Mouse (Mus musculus) neural tube, embryonic 15.5 days (tissue): Measurements from ENCODE around the gene Ppp1r12a. TPM values are rescaled to one million over a fixed set of nuclear protein-coding genes. Genes with fewer than 3 reads are reported as not detected.

ENCODE experiments used
- ATAC-seq: fragments of 200-750 bp; cut with Nextera tagmentation; 2 replicates; pipeline ENCODE4 v1.8.0; 2017; ENCODE audit warnings: mild to moderate bottlenecking, moderate TSS enrichment, moderate library complexity; ENCODE audit not compliant: low FRiP score
- H3K27ac ChIP-seq: fragments of 300-500 bp; sonication (generic); replicated peaks from 2 replicates; pipeline ENCODE4 v1.5.1; 2015; ENCODE audit warnings: mild to moderate bottlenecking, inconsistent platforms
- H3K27me3 ChIP-seq: fragments of 300-500 bp; sonication (generic); replicated peaks from 2 replicates; pipeline ENCODE4 v1.6.1; 2015; ENCODE audit warnings: inconsistent platforms
- H3K36me3 ChIP-seq: fragments of 300-500 bp; sonication (generic); 2 replicates; pipeline ENCODE4 v1.6.1; 2015; ENCODE audit warnings: inconsistent platforms
- H3K4me1 ChIP-seq: fragments of 300-500 bp; sonication (generic); 2 replicates; pipeline ENCODE4 v1.6.1; 2015; ENCODE audit warnings: inconsistent platforms
- H3K4me2 ChIP-seq: fragments of 300-500 bp; sonication (generic); 2 replicates; pipeline ENCODE4 v1.6.1; 2015; ENCODE audit warnings: inconsistent platforms, mild to moderate bottlenecking, moderate library complexity
- H3K4me3 ChIP-seq: fragments of 300-500 bp; sonication (generic); replicated peaks from 2 replicates; pipeline ENCODE4 v1.5.1; 2015; ENCODE audit warnings: mild to moderate bottlenecking, inconsistent platforms
- H3K9ac ChIP-seq: fragments of 300-500 bp; sonication (generic); replicated peaks from 2 replicates; pipeline ENCODE4 v1.6.1; 2015; ENCODE audit warnings: mild to moderate bottlenecking, inconsistent platforms
- H3K9me3 ChIP-seq: fragments of 300-500 bp; sonication (generic); replicated peaks from 2 replicates; pipeline ENCODE4 v1.6.1; 2016; ENCODE audit warnings: inconsistent platforms
- WGBS: fragments of 180-500 bp; shearing (Covaris S2); methylation state at CpG from one replicate; pipeline ENCODE4 v1.1.7; 2015; ENCODE audit warnings: mixed read lengths; 5-methylcytosine and 5-hydroxymethylcytosine counted together
- polyA plus RNA-seq: library from polyadenylated mRNA; unstranded; fragments of >200 nt; fragmentation: Nextera tagmentation; extraction: Ambion mirVana; gene quantifications from 2 replicates; pipeline ENCODE4 v1.2.1, GENCODE M21; 2015

Ppp1r12a gene
- polyA plus RNA-seq, 1 experiment from 2014 or later = 63.4 TPM

DNA sequence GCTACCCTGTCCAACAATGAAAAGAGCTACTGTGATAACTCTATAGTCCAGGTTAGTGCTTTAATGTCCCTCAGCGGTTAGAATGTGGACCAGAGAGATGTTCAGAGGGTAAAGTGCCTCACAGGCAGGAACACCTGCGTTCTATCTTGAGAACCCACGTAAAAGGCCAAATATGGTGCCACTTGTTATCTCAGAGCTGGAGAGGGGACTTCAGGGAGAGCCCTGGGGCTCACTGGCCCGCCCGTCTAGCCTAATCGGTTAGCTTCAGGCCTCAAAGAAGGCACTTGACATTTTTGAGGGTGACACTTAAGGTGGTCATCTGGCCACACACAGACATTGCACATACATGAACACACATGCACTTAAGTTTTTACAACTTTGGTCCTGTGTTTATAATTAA is 120.4 kb downstream of the Ppp1r12a start:
- WGBS = 94% methylated on average over 6 of the region's 6 CpGs

DNA sequence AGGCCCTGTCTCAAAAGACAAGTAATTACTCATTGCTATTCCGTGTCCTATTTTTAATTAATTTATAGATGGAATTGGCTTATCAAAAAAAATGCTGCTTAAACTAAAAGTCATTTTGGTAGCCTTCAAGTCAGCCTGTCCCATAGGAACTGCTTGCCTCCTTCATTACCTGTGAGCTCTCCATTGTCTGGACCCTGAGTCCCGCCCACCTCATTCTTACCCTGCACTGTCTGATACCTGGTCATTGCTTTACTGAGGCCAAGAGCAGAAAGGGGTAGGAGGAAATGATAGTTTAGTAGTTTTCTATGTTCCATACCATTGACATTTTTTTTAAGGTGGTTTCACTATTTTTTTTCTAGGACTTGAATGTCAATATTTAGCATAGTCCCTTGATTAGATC is 121.4 kb downstream of the Ppp1r12a start:
- no peaks in the 10 kb centered on the region for H3K27me3 ChIP-seq
- no peak overlapping the region for H3K9ac ChIP-seq
- H3K4me1 ChIP-seq = peaks cover 5% of the 10 kb centered on the region; the same call in 1 of the 2 replicates
- WGBS = 90% methylated on average over 2 of the region's 2 CpGs
- H3K27ac ChIP-seq = peak overlapping the region; percentile 66
- H3K4me3 ChIP-seq = no peak overlapping the region
- ATAC-seq = no peak
- no peak overlapping the region for H3K4me2 ChIP-seq
- H3K9me3 ChIP-seq = no peaks in the 10 kb centered on the region
- peaks cover 8% of the 10 kb centered on the region for H3K36me3 ChIP-seq

More for the DNA sequence above, 120.4 kb downstream of the Ppp1r12a start:
- Histone ChIP-seq H3K4me2 (no peak overlapping the region), H3K4me1 (peaks cover 5% of the 10 kb centered on the region; the same call in 1 of the 2 replicates), H3K9ac (no peak overlapping the region), H3K27me3 (no peaks in the 10 kb centered on the region), H3K36me3 (peaks cover 15% of the 10 kb centered on the region), H3K4me3 (no peak overlapping the region), H3K27ac (no peak overlapping the region), H3K9me3 (no peaks in the 10 kb centered on the region)
- no peak for ATAC-seq

DNA sequence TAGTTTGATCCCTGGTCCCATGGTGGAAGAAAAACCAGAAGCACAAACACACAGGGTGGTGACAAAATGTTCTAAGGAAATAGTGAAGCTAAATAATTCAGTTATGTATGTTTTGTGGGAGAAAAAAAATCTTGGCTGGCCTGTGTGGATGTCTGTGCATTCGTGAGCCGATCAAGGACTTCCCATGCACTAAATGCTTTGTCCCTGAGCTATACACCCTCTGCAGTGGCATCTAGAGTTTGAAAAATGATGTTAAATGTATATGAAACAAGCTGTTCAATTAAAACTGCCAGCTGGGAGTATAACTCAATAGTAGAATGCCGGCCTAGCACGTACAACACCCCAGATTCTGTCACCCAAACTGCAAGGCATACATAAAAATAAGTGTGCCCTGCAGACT is 121.8 kb downstream of the Ppp1r12a start:
- Histone ChIP-seq H3K9me3 (no peaks in the 10 kb centered on the region), H3K4me2 (no peak overlapping the region), H3K9ac (no peak overlapping the region), H3K4me1 (peaks cover 5% of the 10 kb centered on the region; the same call in 1 of the 2 replicates), H3K36me3 (peaks cover 8% of the 10 kb centered on the region), H3K27me3 (no peaks in the 10 kb centered on the region), H3K4me3 (no peak overlapping the region), H3K27ac (peak overlapping the region; percentile 66; the same call in 1 of the 2 replicates)
- ATAC-seq = peak; percentile 42
- WGBS = 51% methylated on average over 4 of the region's 4 CpGs

DNA sequence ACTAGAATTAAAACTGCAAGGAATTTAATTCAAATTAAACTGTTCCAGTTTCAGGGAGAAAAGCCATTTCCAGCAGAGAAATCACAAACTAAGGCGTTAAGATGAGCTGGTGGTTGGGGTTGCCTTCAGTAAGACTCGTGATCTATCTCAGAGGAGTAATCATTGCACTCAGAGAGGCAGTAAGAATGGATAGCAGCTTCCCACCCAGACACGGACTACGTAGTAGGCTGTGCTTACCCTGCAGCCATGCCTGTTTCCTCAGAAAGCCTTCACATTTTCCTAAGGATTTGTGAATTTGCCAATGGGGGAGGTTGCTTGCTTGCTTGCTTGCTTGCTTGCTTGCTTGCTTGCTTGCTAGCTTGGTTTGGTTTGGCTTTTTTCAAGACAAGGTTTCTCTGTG is 122.5 kb downstream of the Ppp1r12a start:
- no peaks in the 10 kb centered on the region for H3K27me3 ChIP-seq
- peak; percentile 71 for ATAC-seq
- peaks cover 5% of the 10 kb centered on the region; the same call in 1 of the 2 replicates for H3K4me1 ChIP-seq
- 54% methylated on average over 4 of the region's 4 CpGs for WGBS
- peak overlapping the region; percentile 66 for H3K27ac ChIP-seq
- no peak overlapping the region for H3K4me3 ChIP-seq
- no peaks in the 10 kb centered on the region for H3K9me3 ChIP-seq
- no peak overlapping the region for H3K9ac ChIP-seq
- no peak overlapping the region for H3K4me2 ChIP-seq
- H3K36me3 ChIP-seq = peaks cover 8% of the 10 kb centered on the region

DNA sequence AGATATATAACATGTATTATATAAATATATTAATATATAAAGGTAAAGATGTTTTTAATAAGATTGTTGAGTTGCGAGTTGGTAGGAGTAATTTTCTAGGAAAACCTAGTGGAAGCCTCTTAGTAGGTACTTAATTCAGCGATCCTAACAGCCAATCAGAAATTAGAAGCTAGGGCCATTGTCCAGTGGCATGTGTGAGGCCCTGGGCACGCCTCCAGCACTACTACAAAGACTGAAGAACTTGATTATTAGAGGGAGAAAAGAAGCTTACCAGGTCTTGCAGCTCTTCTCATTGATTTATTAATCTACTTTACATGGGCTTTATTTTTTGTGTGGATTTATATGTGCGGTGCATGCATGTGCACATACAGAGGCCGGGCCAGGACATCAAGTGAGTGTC is 123.0 kb downstream of the Ppp1r12a start:
- peaks cover 5% of the 10 kb centered on the region; the same call in 1 of the 2 replicates for H3K4me1 ChIP-seq
- no peaks in the 10 kb centered on the region for H3K9me3 ChIP-seq
- H3K27ac ChIP-seq = peak overlapping the region; percentile 66; the same call in 1 of the 2 replicates
- 89% methylated on average over 5 of the region's 5 CpGs for WGBS
- ATAC-seq = no peak
- no peaks in the 10 kb centered on the region for H3K27me3 ChIP-seq
- no peak overlapping the region for H3K4me2 ChIP-seq
- H3K4me3 ChIP-seq = no peak overlapping the region
- peaks cover 8% of the 10 kb centered on the region for H3K36me3 ChIP-seq
- H3K9ac ChIP-seq = no peak overlapping the region

DNA sequence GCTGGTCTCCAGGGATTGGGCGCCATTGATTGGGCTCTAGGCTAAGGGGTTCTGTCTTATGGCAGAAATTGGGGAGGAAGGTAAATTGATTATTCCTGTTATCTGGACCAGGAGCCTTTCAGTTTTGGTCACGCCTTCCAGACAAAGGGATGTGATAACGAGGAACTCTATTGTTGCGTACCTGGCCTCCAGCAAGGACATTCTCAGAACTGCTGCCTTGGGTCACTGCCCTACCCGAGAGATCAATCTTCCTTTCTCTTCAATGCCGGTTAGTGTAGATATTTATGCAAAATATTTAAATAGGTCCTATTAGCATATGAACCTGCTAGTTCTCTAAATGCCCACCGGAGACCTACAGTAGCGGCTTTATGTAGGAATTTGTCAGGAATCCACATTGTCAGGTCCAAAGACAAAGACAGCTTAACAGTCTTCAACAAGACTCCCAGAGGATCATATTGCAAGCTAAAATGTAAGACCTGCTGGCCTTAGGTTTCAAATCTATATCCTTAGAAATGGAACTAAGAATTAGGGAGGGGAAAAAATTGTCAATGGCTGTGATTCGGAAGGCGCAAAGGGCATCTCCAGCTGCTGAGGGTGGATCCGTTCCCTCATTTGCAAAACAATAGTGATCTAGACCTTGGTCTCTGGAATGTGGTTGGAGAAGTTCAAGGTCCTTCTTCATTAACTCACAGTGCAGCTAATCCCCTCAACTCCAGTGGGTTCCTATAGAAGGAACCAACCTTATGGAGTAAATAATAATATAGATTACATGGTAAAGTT is 124.9 kb downstream of the Ppp1r12a start:
- Histone ChIP-seq H3K36me3 (no peaks in the 10 kb centered on the region), H3K27ac (no peak overlapping the region), H3K9ac (no peak overlapping the region), H3K4me1 (peaks cover 5% of the 10 kb centered on the region; the same call in 1 of the 2 replicates), H3K4me2 (no peak overlapping the region), H3K4me3 (no peak overlapping the region), H3K27me3 (no peaks in the 10 kb centered on the region), H3K9me3 (no peaks in the 10 kb centered on the region)
- ATAC-seq = no peak
- WGBS = 64% methylated on average over 11 of the region's 11 CpGs

DNA sequence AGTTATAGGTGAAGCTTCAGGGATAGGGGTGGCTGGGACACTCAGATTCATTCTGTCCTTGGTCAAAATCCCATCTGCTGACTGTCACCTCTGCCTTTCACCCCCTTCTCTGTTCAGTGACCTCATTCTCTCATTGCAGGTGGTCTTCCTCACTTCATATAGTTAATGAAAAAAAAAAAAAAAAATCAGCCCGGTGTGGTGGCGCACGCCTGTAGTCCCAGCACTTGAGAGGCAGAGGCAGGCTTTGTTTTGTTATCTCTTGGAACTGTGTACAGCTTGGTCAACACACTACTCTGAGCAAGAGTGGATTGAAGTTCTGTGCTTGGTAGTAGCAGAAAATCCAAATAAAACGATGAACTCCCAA is 125.4 kb downstream of the Ppp1r12a start:
- Histone ChIP-seq H3K4me2 (no peak overlapping the region), H3K4me3 (no peak overlapping the region), H3K4me1 (peaks cover 5% of the 10 kb centered on the region; the same call in 1 of the 2 replicates), H3K9me3 (no peaks in the 10 kb centered on the region), H3K9ac (no peak overlapping the region), H3K27ac (no peak overlapping the region), H3K27me3 (no peaks in the 10 kb centered on the region), H3K36me3 (no peaks in the 10 kb centered on the region)
- WGBS = 82% methylated on average over 4 of the region's 4 CpGs
- no peak for ATAC-seq

DNA sequence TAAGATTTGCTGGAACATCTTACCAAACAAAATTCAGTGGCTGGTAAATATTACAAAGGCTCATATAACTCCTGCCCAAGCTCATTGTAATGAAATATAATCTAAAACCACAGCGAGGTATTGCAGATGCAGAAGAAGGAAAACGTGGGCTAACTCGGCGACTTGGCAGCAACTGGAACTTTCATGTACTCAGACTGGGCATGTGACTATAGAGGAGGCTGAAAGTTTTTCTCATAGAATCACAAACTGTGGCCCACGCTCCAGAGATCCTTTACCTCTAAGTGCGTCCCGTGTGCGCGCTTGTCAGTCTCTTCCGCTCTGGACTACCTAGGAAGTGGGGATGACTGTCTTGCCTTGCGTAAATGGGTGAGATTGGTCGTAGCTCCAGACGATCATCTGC is 128.1 kb downstream of the Ppp1r12a start:
- WGBS = 94% methylated on average over 13 of the region's 13 CpGs
- H3K9ac ChIP-seq = no peak overlapping the region
- no peaks in the 10 kb centered on the region for H3K27me3 ChIP-seq
- H3K4me2 ChIP-seq = no peak overlapping the region
- no peaks in the 10 kb centered on the region for H3K4me1 ChIP-seq
- no peak overlapping the region for H3K4me3 ChIP-seq
- H3K27ac ChIP-seq = no peak overlapping the region
- H3K9me3 ChIP-seq = no peaks in the 10 kb centered on the region
- no peaks in the 10 kb centered on the region for H3K36me3 ChIP-seq
- ATAC-seq = no peak

DNA sequence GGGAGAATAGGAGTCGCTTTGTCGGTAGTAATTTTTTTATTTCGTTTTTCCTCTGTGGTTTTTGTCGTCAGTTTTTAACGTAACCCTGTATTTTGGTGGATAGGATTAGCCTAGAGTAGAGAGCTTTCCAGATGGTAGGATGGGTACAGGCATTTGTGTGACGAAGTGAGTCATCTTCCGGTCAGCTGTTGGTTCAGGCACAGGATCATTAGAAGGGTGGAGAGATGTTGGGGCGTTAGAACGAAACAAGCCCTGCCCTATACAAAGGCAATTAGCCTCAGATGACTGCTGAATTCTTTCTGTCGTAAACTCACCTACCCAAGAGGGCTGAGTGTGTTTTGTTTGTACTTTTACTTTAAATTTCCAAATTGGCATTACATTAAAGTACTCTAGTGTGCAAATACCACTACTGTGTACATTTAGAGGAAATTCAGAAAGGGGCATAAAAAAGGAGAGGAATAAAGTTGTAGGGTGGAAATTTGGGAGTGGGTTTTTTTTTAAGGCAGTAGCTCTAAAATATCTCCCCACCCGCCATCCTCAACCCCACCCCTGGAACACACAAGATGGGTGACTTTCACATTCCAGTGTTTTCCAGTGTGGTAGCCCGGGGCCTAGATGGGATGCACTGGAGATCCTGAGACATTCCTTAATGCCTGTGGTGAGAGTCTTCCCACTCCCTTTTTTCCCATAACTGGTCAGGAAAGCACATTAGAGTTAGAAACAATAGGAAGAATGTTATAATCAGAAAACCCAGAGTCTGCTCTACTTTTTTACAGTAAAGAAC is 129.9 kb downstream of the Ppp1r12a start:
- Histone ChIP-seq H3K27me3 (no peaks in the 10 kb centered on the region), H3K4me1 (no peaks in the 10 kb centered on the region), H3K36me3 (no peaks in the 10 kb centered on the region), H3K27ac (no peak overlapping the region), H3K9ac (no peak overlapping the region), H3K4me3 (no peak overlapping the region), H3K9me3 (no peaks in the 10 kb centered on the region), H3K4me2 (no peak overlapping the region)
- ATAC-seq = no peak
- WGBS = 74% methylated on average over 12 of the region's 12 CpGs

DNA sequence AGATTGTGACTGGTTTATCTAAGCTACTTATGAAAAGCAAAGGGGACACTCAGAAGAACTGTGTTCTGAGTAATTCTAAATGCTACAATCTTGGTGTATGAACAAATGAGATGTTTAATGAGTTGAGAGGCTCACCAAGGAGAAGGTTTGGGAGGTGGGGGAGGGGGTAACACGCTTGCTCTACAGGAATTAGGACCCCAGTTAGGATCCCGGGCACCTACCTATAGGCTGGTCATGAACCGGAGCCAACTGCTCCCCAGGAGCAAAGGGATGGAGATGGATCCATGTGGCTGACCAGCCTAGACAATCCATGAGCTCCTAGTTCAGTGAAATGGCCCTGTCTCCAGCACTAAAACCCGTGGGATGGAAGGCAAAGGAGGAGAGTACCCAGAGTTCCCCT is 130.7 kb downstream of the Ppp1r12a start:
- H3K36me3 ChIP-seq = no peaks in the 10 kb centered on the region
- H3K4me3 ChIP-seq = no peak overlapping the region
- no peak overlapping the region for H3K4me2 ChIP-seq
- no peak overlapping the region for H3K9ac ChIP-seq
- 80% methylated on average over 4 of the region's 4 CpGs for WGBS
- H3K4me1 ChIP-seq = no peaks in the 10 kb centered on the region
- H3K27me3 ChIP-seq = no peaks in the 10 kb centered on the region
- no peaks in the 10 kb centered on the region for H3K9me3 ChIP-seq
- no peak for ATAC-seq
- no peak overlapping the region for H3K27ac ChIP-seq

DNA sequence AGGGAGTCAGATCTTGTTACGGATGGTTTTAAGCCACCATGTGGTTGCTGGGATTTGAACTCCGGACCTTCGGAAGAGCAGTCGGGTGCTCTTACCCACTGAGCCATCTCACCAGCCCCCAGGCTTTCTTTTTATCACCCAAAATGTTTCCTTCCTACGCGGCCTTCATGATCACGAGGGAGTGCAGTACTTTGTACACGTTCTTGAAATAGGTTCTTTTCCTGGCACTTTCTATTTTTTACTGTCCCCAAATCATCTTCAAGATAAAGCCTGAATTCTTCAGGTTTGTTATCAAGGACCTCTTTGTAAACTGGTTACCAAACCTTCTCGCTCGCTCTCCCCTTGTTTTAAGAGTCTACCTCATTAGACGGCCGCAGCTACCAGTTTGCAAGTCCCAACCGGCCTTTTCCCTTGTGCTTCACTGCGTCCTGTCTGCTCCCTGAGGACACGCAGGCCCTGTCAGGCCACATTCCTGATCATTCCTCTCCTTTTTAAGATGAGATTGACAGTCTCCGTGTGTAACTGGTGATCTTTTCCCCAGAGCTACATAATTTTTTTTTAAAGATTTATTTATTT is 131.7 kb downstream of the Ppp1r12a start:
- no peaks in the 10 kb centered on the region for H3K9me3 ChIP-seq
- no peak overlapping the region for H3K4me2 ChIP-seq
- ATAC-seq = no peak
- no peak overlapping the region for H3K9ac ChIP-seq
- no peaks in the 10 kb centered on the region for H3K4me1 ChIP-seq
- H3K4me3 ChIP-seq = no peak overlapping the region
- no peaks in the 10 kb centered on the region for H3K36me3 ChIP-seq
- no peaks in the 10 kb centered on the region for H3K27me3 ChIP-seq
- no peak overlapping the region for H3K27ac ChIP-seq
- WGBS = 94% methylated on average over 16 of the region's 16 CpGs
